Mouse (Mus musculus) adrenal gland, adult 8-10 months (tissue): Measurements from ENCODE around the gene Hoxc11. TPM values are rescaled to one million over a fixed set of nuclear protein-coding genes. Genes with fewer than 3 reads are reported as not detected.

Experiments
- microRNA-seq, 2 experiments: library from miRNA; unstranded; fragments of <30 nt; microRNA quantifications; one replicate each; pipeline ENCODE4 v1.2.0; 2022
- total RNA-seq, 4 experiments: library from RNA; stranded (reverse); gene quantifications; 2 replicates each; pipeline ENCODE4 v1.2.4; 2022

The Hoxc11 gene
- total RNA-seq, 4 experiments from 2014 or later: not detected

Small RNA genes lying within 50 kb of the gene (microRNA-seq; reads per million reads assigned to microRNA genes)
- gene Mir196a-2: 152 to 243 reads per million in 2 experiments

Other genes starting within 250 kb of the Hoxc11 start
- 100 to 1,000 TPM; 119 to 225 (median 182) TPM for gene Calcoco1, start 232.2 kb upstream of the Hoxc11 start, total RNA-seq
- not detected for gene Hoxc13, start 33.3 kb upstream of the Hoxc11 start, total RNA-seq
- gene Hoxc12, start 17.7 kb upstream of the Hoxc11 start, total RNA-seq: not detected
- under 1 TPM in 2 of 4 experiments, not detected in 2; 0.12 to 0.17 TPM for gene Hoxc10, start 12.4 kb downstream of the Hoxc11 start, total RNA-seq
- 10 to 100 TPM in 2 of 4 experiments, 1 to 10 TPM in 2; 6.4 to 16.0 (median 11.4) TPM for gene Hoxc5, start 13.0 kb downstream of the Hoxc11 start, total RNA-seq
- under 1 TPM; 0.52 to 0.99 (median 0.83) TPM for gene Hoxc9, start 22.0 kb downstream of the Hoxc11 start, total RNA-seq
- gene Hoxc8, start 36.2 kb downstream of the Hoxc11 start, total RNA-seq: 10 to 100 TPM; 30.1 to 35.8 (median 32.2) TPM
- gene Hoxc6, start 43.8 kb downstream of the Hoxc11 start, total RNA-seq: 10 to 100 TPM; 52.9 to 79.0 (median 59.6) TPM
- gene Hoxc4, start 64.5 kb downstream of the Hoxc11 start, total RNA-seq: 10 to 100 TPM in 2 of 4 experiments, 1 to 10 TPM in 2; 5.0 to 17.9 (median 10.8) TPM
- gene Smug1, start 212.7 kb downstream of the Hoxc11 start, total RNA-seq: 10 to 100 TPM; 14.3 to 22.9 (median 15.7) TPM